Mouse (Mus musculus) cerebellum, postnatal 4 days (tissue): ENCODE measurements around the gene Gas2l2.

Experiments
- DNase-seq, 2 experiments: peaks; one replicate each; pipeline ENCODE4 v3.0.0; 2022; ENCODE audit warnings: low spot score in 2 of 2, mixed read lengths in 1 of 2

Gene Gas2l2

DNA sequence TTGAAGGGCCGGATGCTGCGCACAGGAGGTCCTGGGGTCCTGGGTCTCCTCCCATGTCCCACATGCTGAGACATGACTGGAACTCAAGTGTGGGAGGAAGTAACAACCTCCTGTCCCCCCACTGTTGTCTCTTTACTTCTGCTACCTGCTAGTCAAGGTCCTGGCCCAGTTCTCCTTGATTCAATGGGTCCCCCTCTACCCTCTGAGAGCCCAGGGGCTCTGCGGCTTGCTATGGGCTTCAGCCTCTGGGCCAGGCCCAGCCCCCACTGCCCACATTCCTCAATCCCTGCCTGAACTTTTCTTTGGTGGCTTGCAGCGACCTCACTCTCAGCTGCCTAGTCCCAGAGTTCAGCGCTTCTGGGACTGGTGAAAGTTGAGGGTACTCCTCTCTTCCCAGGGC lies at the start of gene Gas2l2:
Gene Gas2l2, minus strand, starts transcription at position 101 of the 400 bp plus-strand sequence.
- DNase-seq, result no peak

DNA sequence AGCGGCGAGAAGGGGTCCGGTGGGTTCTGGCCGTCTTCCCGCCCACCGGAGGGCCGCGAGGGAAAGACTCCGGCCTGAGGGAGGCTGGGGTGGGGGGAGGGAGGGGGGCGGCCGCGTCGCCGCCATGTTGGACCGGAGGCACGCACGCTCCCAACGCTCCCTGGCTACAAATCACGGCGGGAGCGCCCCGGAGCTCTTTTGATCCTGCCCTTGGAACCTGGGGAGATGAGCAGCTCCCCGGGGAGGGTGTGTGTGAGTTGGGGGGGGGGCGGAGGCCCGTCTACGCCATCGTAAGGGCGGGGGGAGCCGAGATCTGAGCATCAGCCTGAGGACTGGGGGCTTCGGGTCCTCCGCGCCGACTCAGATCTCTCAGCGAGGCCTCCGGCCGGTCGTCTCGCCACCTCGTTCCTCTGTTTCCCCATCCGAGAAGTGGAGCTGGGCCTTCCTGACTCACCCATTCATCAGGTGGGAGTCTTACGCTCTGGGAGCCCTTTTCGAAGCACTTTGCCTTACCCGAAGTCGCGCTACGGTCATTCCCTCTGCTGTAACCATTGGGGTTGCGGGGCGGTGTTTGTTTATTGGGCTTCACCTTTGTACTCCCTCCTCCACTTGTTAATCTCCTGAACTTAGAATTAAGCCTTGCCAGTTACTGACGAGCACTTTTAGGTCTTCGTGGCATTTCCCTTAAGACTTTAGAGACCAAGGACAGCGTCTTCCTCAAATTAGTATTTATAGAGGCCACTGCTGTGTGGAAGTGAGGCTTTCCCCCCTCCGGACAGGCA lies 44.2 kb upstream of the Gas2l2 start:
- DNase-seq, result no peak

DNA sequence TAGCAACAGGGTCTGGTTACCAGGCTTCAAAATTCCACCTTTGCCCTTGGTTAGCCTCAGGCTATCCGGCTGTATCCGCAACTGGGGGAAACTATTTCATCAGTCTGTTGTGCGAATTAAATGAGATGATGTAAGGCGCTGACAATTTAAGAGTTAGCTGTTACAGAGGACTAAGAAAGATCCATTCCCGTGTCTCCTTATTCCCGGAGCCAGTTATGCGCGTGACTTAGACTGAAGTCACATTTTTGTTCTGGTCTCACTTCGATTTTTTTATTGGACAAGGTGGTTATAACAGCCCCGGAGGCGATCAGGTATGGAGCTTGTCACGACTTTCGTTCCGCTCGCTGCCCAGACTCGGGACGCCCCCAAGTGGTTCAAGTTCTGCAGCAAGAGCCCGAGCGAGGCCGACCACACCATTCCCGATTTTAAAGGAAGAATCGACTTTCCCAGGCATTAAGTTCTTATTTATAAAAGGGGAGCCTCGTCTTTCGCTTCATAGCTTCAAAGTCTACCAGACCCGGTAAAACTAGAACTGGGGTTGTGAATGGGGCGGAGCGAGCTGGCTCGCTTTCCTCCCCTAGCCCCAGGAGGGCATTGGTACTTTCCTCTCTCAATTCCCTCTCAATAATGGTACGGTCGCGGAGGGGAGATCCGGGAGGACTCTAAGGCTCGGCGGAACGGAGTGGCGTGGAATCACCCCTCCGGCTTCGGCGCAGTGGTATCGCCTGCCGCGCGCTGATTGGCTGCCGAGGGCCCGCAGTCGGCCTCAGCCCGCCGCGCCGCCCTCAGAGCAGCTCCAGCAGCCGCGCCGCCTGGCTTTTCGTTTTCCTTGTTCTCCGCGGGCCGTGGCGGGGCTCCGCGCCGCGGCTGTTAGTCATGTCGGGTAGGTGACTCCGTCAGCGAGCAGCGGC lies 43.3 kb upstream of the Gas2l2 start, which contains the start of gene Taf15:
Gene Taf15, plus strand, starts transcription at position 763 of the 911 bp plus-strand sequence.
- DNase-seq, result peak; percentile 97 to 99

DNA sequence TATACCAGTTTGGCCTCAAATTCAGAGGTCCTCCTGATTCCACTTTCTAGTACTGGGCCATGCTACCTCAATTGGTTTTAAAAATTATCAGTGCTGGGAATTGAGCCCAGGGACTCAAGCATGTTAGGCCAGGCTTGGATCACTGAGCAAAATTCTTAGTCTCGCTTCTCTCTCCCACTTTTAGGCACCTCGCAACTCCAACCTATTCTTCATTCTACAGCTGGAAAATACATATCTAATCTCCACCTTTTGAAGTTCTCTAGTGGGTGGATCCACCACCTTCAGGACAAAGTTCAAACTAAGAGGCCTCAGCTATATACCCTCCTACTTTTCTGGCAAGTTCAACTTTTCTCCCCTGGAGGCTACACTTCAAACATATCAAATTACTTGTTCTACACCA lies 42.5 kb upstream of the Gas2l2 start:
- DNase-seq, result no peak

DNA sequence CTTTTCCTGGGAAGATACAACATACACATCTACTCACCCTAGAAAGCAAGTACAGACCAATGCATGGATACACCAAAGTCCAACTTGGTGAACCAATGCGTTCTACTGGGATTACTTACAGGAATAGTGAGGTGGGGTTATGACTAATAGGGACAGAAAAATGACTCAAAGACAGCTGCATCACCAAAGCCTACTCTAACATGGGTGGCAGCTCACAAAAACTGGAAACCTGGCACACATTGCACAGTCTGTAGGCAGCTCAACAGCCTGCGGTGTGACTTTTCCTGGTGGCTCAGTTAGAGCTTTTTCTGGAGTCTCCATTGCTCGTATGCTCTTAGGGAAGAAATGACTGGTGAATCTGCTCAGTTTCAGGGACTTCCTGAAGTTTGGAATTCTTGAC lies 39.5 kb upstream of the Gas2l2 start:
- DNase-seq, result no peak

DNA sequence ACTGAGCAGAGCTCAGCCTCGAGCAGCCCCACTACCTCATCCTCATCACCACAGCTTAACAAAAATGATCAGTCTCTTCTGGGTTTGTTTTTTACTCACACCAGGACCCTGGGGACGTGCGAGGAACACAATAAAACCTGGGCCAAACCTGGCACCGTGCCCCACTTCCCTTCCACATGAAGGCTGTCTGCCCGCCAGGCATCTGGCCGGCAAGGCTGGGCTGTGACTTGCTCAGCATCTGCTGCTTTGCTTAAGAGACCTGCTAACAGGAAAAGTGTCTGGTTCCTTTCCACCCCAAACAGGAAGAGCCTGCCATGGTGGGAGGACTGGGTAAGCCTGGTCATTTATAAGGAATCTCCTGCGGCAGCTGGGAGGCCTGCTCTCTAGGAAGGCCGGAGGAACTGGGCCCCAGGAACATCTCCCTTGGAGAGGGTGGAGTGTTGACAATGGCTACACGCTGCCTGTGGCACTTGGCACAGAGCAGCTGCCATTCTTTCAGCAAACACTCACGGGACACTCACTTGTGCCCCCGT lies 37.9 kb upstream of the Gas2l2 start:
- peak; percentile 43 to 85 for DNase-seq

DNA sequence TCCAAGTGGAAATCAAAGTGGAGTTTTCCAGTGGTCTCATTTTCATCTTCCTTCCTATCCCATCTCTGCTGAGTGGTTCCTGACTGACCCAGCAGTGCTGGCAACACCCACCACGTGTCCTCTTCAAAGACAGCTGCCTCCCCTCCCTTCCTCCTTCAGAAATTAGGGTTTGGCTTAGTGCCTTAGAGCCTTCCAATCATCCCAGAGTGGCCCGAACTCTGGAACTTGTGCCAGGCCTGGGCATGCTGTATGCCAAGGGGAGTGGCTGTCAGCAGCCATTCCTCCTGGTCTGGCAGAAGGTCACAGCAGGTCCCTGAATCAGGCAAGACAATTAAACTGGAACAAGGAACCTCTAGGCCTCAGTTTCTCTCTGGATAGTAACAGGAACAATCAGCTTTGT lies 36.7 kb upstream of the Gas2l2 start:
- peak in 1 of 2 experiments; percentile 81 for DNase-seq

DNA sequence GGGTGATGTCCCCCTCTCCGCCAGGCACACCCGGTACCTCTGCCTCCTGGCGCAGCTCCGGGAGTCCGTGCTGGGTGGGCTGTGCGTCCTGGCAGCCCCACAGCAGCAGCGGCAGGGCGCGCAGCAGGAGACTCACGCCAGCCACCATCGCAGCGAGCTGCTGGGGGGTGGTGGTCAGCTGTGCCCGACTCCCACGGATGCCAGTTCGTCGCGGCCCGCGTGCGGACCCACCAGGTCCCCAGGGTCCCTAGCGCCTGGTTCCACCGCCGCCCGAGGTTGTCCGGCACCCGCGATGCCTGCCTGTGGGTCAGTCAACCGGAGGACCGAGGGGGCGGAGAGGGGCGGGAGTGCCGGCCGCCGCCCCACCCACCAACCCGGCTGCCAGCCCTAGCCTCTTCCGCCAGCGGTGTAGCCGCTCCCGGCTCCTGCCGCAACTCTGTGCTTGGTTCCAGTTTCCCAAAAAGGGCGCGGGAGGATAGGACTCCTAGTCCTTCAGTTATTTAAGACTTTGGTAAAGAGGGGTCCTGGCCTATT lies 33.5 kb upstream of the Gas2l2 start, which contains the start of gene Mmp28:
Gene Mmp28, minus strand, starts transcription at position 361 of the 534 bp plus-strand sequence.
- DNase-seq, result peak in 1 of 2 experiments; percentile 60

DNA sequence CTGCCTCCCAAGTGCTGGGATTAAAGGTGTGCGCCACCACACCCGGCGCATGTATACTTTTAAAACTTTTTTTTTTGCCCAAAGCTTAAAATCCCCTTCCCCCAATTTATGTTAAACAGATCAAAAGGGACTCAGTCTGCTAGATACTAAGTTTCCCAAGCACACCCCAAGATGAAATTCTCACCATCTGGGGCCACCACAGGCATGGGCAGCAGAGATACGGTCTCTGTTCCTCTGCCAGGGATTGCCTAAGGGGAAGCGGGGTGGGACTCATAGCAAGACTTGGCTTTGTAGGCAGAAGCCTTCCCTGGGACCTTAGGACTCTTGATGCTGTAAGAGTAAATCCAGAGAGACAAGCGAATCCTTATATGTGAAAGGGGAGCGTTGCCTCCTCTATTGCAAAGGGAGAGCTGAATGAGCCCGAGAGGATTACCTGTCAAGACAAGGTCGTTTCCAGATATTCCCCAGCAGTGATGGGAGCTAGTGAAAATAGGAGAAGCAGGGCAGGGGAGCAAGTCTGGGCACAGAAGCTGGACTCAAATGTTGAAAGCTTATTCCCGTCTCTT lies 32.3 kb upstream of the Gas2l2 start:
- no peak for DNase-seq

DNA sequence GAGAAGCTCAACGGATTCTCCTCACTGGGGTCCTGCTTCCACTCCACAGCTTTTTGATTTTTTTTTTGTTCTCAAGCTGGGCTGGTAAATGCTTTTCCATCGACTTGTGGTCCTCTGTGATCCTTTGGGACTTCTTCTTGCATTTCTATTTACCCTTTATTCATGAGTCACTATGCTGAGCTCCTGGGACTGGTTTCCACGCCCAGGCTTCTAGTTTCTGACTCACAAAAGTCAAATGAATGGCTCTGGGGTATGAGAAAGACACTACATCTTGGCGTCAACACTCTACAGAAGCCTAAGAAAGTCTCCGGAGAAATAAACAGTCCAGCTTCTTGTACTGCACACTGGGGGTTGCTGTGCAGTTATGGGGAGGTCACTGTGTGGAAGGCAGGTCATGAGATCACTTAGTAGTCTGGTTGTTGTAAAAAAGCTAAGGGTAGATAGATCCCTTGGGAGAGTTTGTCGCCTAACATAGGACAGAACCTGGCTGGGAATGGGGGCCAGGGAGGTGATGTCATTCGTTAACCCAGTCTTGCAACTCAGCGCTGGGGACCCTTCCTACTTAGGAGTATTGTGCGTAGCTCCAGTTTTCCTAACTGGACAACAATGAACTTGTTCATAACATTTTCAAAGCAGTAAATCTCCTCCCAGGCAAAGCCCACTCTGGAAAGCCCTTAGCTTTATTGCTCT lies 28.8 kb upstream of the Gas2l2 start:
- no peak for DNase-seq

DNA sequence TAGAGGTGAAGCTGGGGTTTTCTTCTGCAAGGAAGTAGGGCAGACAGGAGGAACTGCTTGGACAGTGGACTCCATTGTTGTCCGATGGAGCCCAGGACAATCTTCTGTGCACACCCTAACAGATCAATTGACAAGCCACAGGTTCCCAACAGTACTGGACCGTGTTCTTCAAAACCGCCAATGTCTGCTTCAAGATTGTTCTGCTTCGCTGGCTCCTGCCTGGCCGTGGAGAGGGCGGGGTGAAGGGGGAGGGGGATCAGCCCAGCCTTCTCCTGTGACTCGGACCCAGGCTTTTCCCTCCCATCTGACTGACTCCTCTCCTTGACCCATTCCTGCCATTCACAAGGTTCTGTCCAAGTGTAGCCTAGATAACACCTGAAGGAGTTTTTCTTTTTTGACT lies 28.0 kb upstream of the Gas2l2 start:
- DNase-seq, result no peak

DNA sequence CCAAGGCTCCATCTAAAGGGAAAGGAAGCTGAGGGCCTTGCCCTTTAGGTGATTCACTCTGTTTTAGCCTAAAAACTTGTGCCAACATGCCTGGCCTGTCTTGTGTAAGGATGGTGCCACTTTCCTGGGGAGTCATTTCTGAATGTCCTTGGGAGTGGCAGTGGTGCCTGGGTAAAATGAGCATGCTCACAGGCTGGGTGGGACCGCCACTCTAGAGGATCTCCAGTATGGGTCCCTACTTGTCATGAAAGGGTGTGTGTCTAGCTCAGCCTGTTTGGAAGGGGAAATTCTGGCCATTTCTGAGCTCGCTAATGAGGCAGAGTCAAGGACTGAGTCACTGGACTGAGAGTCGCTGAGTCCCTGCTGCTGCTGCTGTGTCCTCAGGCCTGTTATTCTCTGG lies 26.4 kb upstream of the Gas2l2 start:
- DNase-seq, result no peak

DNA sequence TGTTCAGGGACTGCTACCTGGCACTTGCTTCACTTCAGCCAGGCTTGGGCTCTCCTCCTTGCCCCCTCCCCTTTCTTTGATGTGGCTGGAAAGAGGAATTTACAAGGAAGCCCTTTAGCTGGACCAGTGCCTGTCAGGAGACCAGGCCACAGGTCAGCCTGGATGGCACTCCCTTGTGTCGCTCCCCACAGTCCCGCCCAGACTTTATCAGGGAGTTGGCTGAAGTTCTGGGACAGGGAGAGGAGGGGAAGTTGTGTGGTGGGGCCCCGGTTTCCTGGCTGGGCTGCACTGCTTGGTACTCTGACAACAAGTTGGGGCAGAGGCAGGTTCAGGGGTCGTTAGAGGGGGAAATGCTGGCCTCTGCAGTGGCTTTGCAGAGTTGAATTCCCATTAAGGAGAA lies 25.3 kb upstream of the Gas2l2 start:
- DNase-seq, result no peak

DNA sequence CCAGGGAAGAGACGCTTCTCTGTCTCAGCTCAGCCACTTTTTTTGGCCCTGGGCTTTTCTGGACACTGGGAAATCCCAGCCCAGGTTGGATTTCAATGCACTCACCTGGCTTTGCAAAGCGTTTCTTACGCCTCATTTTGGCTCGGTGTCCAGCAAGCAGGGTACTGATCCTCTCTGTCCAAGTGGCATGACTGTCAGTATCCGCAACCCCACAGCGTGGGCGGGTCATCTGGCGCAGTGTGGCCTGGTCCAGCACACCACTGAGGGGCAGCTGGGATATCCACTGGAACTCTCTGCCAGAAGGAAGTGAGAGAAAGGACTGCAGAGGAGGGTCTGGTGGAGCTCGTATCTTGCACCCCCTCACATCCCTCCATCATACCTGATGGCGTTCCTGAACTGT lies 22.0 kb upstream of the Gas2l2 start:
- DNase-seq, result no peak

DNA sequence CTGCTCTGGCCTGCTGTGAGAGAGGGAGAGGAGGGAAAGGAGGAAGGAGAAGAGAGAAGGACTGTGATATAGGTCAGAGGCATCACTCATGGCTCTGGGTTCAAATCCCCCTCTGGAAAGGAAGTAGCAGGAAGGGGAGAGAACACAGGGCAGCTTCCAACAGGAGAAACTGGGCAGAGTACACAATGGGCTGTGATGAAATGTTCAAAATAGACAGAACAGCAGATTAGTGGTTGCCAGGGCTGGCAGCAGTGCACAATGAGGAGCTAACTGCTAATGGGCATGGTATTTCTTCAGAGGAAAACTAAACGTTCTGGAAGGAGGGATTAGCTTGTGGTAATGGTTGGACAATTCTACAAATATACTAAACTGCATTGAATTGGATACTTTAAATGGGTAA lies 21.3 kb upstream of the Gas2l2 start:
- DNase-seq, result no peak

DNA sequence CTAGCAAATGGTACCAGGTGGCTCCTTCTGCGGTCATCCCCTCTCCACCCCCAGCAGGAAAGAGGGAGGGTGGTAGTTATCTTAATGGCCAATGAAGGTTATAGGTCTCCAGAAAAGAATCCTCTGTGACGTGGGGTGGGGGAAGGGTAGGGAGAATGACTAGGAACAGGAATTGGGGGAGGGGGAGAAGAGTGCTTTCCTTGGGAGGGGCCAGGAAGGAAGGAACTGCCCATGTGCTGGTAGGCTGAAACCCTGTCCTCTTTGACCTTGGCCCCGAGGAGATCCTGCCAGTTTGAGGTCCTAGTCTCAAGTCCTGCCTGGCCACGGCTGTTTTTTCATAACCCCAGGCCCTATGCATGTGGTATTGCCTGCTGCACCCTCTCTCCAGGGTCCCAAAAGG lies 20.0 kb upstream of the Gas2l2 start:
- no peak for DNase-seq

DNA sequence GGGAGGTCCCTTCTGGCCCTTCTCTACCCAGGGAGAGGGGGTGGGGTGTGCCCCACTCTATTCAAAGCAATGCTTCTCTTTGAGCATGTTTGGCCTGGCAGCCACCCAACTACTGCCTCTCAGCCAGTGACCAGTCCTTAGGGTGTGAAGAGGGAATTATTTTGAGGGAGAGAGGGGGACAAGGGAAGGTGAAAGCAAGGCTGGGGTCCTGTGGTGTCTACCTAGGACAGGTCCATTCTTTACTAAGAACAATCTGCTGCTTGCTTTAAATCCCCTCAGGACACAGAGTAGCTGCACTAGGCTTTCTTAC lies 19.6 kb upstream of the Gas2l2 start:
- DNase-seq, result no peak

DNA sequence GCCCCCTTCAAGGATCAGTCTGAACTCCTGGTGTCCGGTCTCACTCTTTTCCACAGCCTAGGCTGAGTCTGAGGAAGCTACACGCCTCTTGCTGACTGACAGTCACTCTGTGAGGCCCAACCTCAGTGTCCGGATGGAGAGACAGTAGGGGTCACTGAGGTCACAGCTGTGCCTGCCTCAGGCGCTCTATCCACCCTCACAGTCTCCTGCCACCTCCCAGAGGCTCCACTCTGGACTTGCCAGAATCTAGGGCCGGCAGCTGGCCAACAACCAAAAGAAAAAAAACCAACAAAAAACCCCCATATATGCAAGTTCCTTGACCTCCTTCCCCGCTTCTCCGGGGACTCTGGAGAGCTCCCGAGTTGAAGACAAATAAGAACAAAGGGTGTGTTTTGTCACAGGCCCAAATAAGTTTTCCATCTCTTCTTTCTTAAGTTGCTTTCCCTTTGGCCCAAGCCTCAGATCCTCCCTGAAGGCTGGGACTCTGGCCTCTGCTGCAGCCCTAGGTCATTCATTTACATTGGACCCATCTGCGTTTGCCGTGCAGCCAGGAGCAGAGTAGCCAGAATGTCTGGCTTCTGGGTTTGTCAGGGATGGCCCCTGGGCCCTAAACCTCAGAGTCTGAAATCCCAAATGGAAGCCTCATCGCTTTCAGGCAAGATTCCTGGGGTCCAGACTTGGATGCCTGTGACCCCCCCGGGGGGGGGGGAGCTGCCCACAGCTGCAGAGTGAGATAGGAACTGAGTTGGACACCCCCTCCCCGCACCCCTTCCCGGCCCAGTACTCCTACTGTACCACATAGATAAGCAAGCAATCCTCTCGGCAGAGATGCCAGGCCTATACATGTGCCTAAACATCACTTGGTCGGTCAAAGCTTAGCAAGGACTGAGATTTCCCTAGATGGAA lies 19.0 kb upstream of the Gas2l2 start:
- DNase-seq, result no peak

DNA sequence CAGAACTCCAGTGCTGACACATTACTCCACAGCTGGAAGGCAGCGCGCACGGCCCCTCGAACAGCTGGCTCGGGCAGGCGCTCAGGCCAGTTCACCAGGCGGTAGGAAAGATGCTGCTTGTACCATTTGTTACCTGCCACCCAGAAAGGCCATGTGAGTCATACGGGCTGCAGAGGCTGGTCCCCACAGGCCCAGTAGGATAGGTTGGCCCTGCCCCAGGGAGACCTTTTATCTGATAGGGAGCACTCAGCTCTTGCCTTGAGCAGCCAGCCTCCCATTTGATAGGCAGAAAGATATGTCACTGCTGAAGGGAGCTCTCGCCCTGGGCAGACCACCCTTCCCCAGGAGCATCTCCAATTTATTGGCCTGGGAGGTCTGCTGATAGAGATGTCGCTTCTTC lies 18.4 kb upstream of the Gas2l2 start:
- no peak for DNase-seq

DNA sequence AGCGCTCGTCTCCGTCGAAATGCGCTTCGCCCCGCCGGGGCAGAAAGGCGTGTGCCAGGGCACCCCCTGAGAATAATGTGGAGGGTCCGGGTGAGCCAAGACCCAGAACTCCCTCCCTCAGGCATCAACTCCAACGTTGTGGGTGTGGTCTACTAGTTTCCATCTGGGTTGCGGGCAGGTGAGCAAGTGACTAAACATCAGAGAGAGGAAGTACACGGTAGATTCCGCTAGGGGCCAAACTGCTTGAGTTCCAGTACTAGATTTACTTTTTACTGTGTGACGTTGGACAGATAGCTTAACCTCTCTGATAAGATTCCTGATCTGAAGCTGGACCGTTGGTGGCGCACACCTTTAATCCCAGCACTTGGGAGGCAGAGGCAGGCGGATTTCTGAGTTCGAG lies 15.7 kb upstream of the Gas2l2 start:
- no peak for DNase-seq
